Mouse (Mus musculus) kidney, adult 2 months (tissue): ENCODE results near the gene Cpa1.

Source experiments
- CTCF ChIP-seq: fragments of 200-500 bp; conservative IDR thresholded peaks from 2 replicates; pipeline ENCODE4 v1.5.1; 2011; ENCODE audit warnings: low read depth, mild to moderate bottlenecking, control low read depth, low read length, moderate library complexity, mixed read lengths; ENCODE audit not compliant: insufficient read depth, insufficient read length
- POLR2A ChIP-seq: fragments of 200-500 bp; IDR thresholded peaks from one replicate; pipeline ENCODE4 v1.6.1; 2011; ENCODE audit warnings: low read depth, low read length, control low read depth

DNA sequence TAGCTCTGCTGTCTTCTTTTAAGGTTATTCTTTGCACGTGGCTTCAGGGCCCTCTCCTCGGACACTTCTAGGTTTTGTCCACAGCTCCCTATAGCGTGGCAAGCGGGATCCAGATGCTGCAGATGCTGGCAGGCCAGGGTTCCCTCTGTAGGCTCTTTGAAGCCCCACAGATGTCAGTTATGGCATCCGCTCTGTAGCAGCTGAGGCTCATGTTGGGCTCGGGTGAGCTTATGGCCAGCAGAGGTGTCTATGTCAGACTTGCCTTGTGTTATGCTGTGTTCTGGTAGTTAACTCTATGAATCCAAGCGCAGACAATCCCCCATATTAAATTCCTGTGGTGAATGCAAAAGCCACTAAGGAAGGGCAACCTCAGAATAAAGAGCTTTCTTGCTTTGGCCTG lies 41.4 kb downstream of the Cpa1 start:
- TF ChIP-seq CTCF (no peak), POLR2A (no peak)
